Mouse (Mus musculus) CH12.LX (cell line): ENCODE measurements at regions not wholly inside any gene's neighbourhood (a gene's known extent, or its start where the extent isn't known, plus 50 kb on each side); places are given as distances from the start of the nearest gene placed in this dataset.

Experiments
- DNase-seq: peaks from one replicate; pipeline ENCODE4 v3.0.0-alpha.2; 2013; ENCODE audit errors: extremely low read depth
- H3K27ac ChIP-seq: 2 replicates; pipeline ENCODE4 v1.5.1; 2012; ENCODE audit warnings: low read depth, mild to moderate bottlenecking, control low read depth, moderate library complexity; ENCODE audit not compliant: insufficient read depth
- H3K27me3 ChIP-seq: replicated peaks from 2 replicates; pipeline ENCODE3; 2012; ENCODE audit warnings: inconsistent platforms
- H3K36me3 ChIP-seq, 2 experiments: replicated peaks in 1 of 2; 2 replicates each; pipeline versions ENCODE3 to v1.6.1; 2012; ENCODE audit warnings: inconsistent platforms in 1 of 2, low read length in 1 of 2, mild to moderate bottlenecking in 1 of 2, mixed read lengths in 1 of 2, moderate library complexity in 1 of 2; ENCODE audit not compliant: control insufficient read depth in 1 of 2, insufficient read depth in 1 of 2
- H3K4me1 ChIP-seq, 2 experiments: 2 replicates each; pipeline ENCODE4 v1.6.1; 2012; ENCODE audit warnings: inconsistent platforms in 1 of 2, moderate library complexity in 1 of 2; ENCODE audit not compliant: insufficient read depth in 2 of 2, control insufficient read depth in 1 of 2
- H3K4me2 ChIP-seq: 2 replicates; pipeline ENCODE4 v1.6.1; 2012; ENCODE audit warnings: low read depth, mild to moderate bottlenecking, control low read depth; ENCODE audit not compliant: poor library complexity, insufficient read depth, severe bottlenecking
- H3K4me3 ChIP-seq, 3 experiments: fragments of 150-350 bp in 1 of 3; sonication (generic) in 1 of 3; replicated peaks in 1 of 3; 2 replicates each; pipeline versions ENCODE3 to v1.5.1; 2011 to 2012; ENCODE audit warnings: low read depth in 2 of 3, low read length in 2 of 3, mild to moderate bottlenecking in 2 of 3, moderate library complexity in 2 of 3, control low read depth in 1 of 3, improper control_type of control experiment in 1 of 3, inconsistent platforms in 1 of 3, mixed read lengths in 1 of 3; ENCODE audit not compliant: poor library complexity in 1 of 3
- H3K79me2 ChIP-seq: replicated peaks from 2 replicates; pipeline ENCODE4 v1.6.1; 2012; ENCODE audit warnings: mild to moderate bottlenecking, moderate library complexity; ENCODE audit not compliant: control insufficient read depth, poor library complexity, insufficient read depth, severe bottlenecking; ENCODE audit errors: extremely low read depth
- H3K9ac ChIP-seq: 2 replicates; pipeline ENCODE4 v1.6.1; 2012; ENCODE audit warnings: low read depth, mild to moderate bottlenecking, control low read depth, moderate library complexity; ENCODE audit not compliant: insufficient read depth
- H3K9me3 ChIP-seq: replicated peaks from 2 replicates; pipeline ENCODE3; 2012; ENCODE audit warnings: low read length, inconsistent platforms, mixed read lengths
- CHD1 ChIP-seq: IDR thresholded peaks from 2 replicates; pipeline ENCODE4 v1.6.1; 2012; ENCODE audit warnings: low read depth, low read length, improper control_type of control experiment, inconsistent platforms
- CTCF ChIP-seq, 2 experiments: IDR thresholded peaks in 1 of 2; conservative IDR thresholded peaks in 1 of 2; 2 replicates each; pipeline ENCODE4 v1.5.1; 2011 to 2012; ENCODE audit warnings: low read depth in 2 of 2, low read length in 2 of 2, improper control_type of control experiment in 1 of 2, inconsistent platforms in 1 of 2, mild to moderate bottlenecking in 1 of 2, moderate library complexity in 1 of 2
- ELF1 ChIP-seq: IDR thresholded peaks from 2 replicates; pipeline ENCODE4 v1.6.1; 2014; ENCODE audit warnings: low read depth, mild to moderate bottlenecking, inconsistent platforms, low read length, improper control_type of control experiment
- EP300 ChIP-seq: IDR thresholded peaks from 2 replicates; pipeline ENCODE4 v1.6.1; 2011; ENCODE audit warnings: low read length, improper control_type of control experiment
- JUN ChIP-seq: IDR thresholded peaks from 2 replicates; pipeline ENCODE4 v1.6.1; 2011; ENCODE audit warnings: low read depth, mild to moderate bottlenecking, low read length, improper control_type of control experiment, moderate library complexity; ENCODE audit not compliant: insufficient read depth
- JUND ChIP-seq: conservative IDR thresholded peaks from 2 replicates; pipeline ENCODE4 v1.6.1; 2011; ENCODE audit warnings: low read depth, low read length, improper control_type of control experiment
- KAT2A ChIP-seq: IDR thresholded peaks from 2 replicates; pipeline ENCODE4 v1.6.1; 2012; ENCODE audit warnings: low read length, improper control_type of control experiment, inconsistent platforms; ENCODE audit not compliant: insufficient replicate concordance
- MAX ChIP-seq: IDR thresholded peaks from 2 replicates; pipeline ENCODE4 v1.6.1; 2011; ENCODE audit warnings: low read length, improper control_type of control experiment
- MAZ ChIP-seq: IDR thresholded peaks from 2 replicates; pipeline ENCODE4 v1.6.1; 2012; ENCODE audit warnings: low read depth, mild to moderate bottlenecking, inconsistent platforms, low read length, improper control_type of control experiment, moderate library complexity
- MEF2A ChIP-seq: IDR thresholded peaks from 2 replicates; pipeline ENCODE4 v1.6.1; 2014; ENCODE audit warnings: low read depth, mild to moderate bottlenecking, inconsistent platforms, low read length, improper control_type of control experiment, borderline replicate concordance
- NRF1 ChIP-seq: IDR thresholded peaks from 2 replicates; pipeline ENCODE4 v1.6.1; 2014; ENCODE audit warnings: low read depth, mild to moderate bottlenecking, inconsistent platforms, low read length, improper control_type of control experiment, moderate library complexity
- POLR2A ChIP-seq: IDR thresholded peaks from 2 replicates; pipeline ENCODE4 v1.6.1; 2011; ENCODE audit warnings: low read depth, mild to moderate bottlenecking, improper control_type of control experiment, low read length
- RCOR1 ChIP-seq: conservative IDR thresholded peaks from 2 replicates; pipeline ENCODE4 v1.6.1; 2012; ENCODE audit warnings: low read depth, mild to moderate bottlenecking, inconsistent platforms, low read length, improper control_type of control experiment
- SIN3A ChIP-seq: IDR thresholded peaks from 2 replicates; pipeline ENCODE4 v1.6.1; 2012; ENCODE audit warnings: low read length, improper control_type of control experiment, inconsistent platforms
- SMC3 ChIP-seq: IDR thresholded peaks from 2 replicates; pipeline ENCODE4 v1.6.1; 2011; ENCODE audit warnings: low read depth, low read length, improper control_type of control experiment
- TBP ChIP-seq: conservative IDR thresholded peaks from 2 replicates; pipeline ENCODE4 v1.6.1; 2011; ENCODE audit warnings: low read depth, low read length, improper control_type of control experiment
- ZKSCAN1 ChIP-seq: IDR thresholded peaks from 2 replicates; pipeline ENCODE4 v1.6.1; 2012; ENCODE audit warnings: low read depth, inconsistent platforms, low read length, improper control_type of control experiment, borderline replicate concordance
- ZNF384 ChIP-seq: IDR thresholded peaks from 2 replicates; pipeline ENCODE4 v1.6.1; 2012; ENCODE audit warnings: low read depth, low read length, improper control_type of control experiment, inconsistent platforms
- dilution Hi-C: fragments of 300-500 bp; cut with MboI; formaldehyde crosslinking; loops from 2 replicates; pipeline ENCODE4 v1.14.3; 2020; ENCODE audit warnings: low sequenced_read_pairs; ENCODE audit not compliant: extremely low pct_unique_long_range_greater_than_20kb, extremely low pct_ligation_motif_present
- in situ Hi-C: fragments of 300-500 bp; cut with MboI; formaldehyde crosslinking; loops from 3 replicates; pipeline ENCODE4 v1.14.3; 2019; ENCODE audit warnings: low sequenced_read_pairs, low pct_ligation_motif_present, low pct_unique_long_range_greater_than_20kb, mixed read lengths

DNA sequence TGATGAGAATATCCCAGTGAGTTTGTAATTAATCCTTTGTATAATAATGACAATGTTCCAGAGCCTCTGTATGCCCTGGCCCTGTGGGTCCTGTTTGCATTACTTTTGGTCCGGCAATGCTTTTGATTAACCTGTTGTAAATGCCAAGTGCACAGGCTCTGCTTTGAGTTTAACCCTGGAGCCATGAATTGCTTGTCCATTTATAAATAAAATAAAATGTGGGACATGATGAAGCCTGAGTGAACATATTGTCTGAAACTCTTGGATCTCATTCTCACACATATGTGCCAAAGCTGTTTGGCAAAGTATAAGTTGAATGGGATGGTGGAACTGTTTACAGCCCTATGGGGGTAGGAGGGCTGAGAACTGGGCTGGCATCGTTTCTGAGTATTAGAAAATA is 280.5 kb downstream of the Aldoart1 start:
- H3K9ac ChIP-seq, result no peak overlapping the region
- H3K4me1 ChIP-seq, result no peaks in the 10 kb centered on the region
- H3K79me2 ChIP-seq, result no peaks in the 10 kb centered on the region
- H3K4me3 ChIP-seq, result no peak overlapping the region
- no peaks in the 10 kb centered on the region for H3K36me3 ChIP-seq
- H3K4me2 ChIP-seq, result no peak overlapping the region
- DNase-seq, result no peak
- H3K27ac ChIP-seq, result no peak overlapping the region
- in situ Hi-C loops (no loop called here), dilution Hi-C loops (no loop called here)
- peaks cover 41% of the 10 kb centered on the region for H3K9me3 ChIP-seq
- no peaks in the 10 kb centered on the region for H3K27me3 ChIP-seq
- TF ChIP-seq MEF2A, result no peak
- TF ChIP-seq POLR2A, result no peak
- TF ChIP-seq NRF1, result no peak
- TF ChIP-seq JUND, result no peak
- TF ChIP-seq JUN, result no peak
- TF ChIP-seq EP300, result no peak
- TF ChIP-seq CTCF (conservative IDR thresholded peaks at IDR 0.05 in 1 of 2, IDR thresholded peaks at IDR 0.05 in 1 of 2; ENCODE audit: low read depth in 2 of 2, low read length in 2 of 2), result no peak
- TF ChIP-seq MAZ, result no peak
- TF ChIP-seq TBP, result no peak
- no peak for TF ChIP-seq ZNF384
- no peak for TF ChIP-seq SMC3
- no peak for TF ChIP-seq ELF1
- TF ChIP-seq CHD1, result no peak

DNA sequence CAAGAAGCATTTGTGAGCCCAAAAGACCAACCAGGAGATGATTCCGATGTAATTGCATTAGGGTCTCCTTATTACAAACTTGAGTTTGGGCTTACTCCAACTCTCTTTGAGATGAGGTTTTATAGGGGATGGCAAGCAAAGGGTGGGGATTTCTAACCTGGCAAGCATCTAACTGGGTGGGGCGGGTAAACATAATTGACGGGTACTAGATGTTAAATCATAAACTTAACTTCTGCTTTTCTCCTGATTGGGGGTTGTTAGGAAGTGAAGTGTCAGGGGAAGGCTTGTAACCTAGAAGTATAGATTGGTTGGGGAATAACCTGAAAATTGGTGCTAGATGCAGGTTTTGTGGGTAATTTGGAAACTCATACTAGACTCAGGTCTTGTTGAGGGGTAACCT is 287.2 kb downstream of the Aldoart1 start:
- in situ Hi-C loops, result no loop called here
- H3K27me3 ChIP-seq, result no peaks in the 10 kb centered on the region
- no peaks in the 10 kb centered on the region for H3K79me2 ChIP-seq
- H3K4me1 ChIP-seq, result no peaks in the 10 kb centered on the region
- TF ChIP-seq SIN3A (no peak), RCOR1 (no peak), ZKSCAN1 (no peak), KAT2A (no peak), MAX (no peak)
- DNase-seq, result no peak
- no peak overlapping the region for H3K4me3 ChIP-seq
- no peak overlapping the region for H3K27ac ChIP-seq
- no peaks in the 10 kb centered on the region for H3K36me3 ChIP-seq
- H3K4me2 ChIP-seq, result no peak overlapping the region
- H3K9ac ChIP-seq, result no peak overlapping the region
- H3K9me3 ChIP-seq, result peaks cover 27% of the 10 kb centered on the region
- dilution Hi-C loops, result no loop called here
